Mouse (Mus musculus) urinary bladder, postnatal 25 days (tissue): ENCODE measurements around the gene Olfr488.
"Not testable (repeated sequence)": the region's sequence is repeated elsewhere in the genome, so short reads cannot be mapped to it uniquely, and the experiment has no call there.

Experiments used
- DNase-seq: peaks from one replicate; pipeline ENCODE4 v3.0.0; 2022; ENCODE audit warnings: low spot score

Olfr488 gene

GRCm38 (mm10) chr7:108258247-108258646 is at the start of gene Olfr488:
Olfr488 (minus strand) TSS chr7:108258347.
- DNase-seq: no peak

DNA sequence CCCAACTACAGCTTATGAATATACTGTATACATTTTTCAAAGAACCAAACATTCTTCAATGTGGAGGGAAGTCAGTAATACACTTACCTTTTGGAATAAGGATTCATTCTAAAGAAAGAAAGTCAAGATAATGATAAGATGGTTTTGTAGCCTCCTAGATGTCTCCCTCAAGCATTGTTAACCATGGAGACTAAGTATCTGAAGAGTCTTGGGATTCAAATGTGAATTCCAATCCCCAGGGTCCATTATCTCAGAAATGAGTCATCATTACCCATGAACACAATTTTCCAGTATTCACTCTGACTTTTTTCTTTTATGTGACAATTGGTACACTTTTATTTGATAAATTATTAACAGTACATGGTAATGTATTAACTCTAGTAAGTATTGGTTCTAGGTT is 30.7 kb upstream of the Olfr488 start, which contains the start of gene Olfr490:
Olfr490 (minus strand) TSS at position 101 of the 400 bp plus-strand sequence.
- DNase-seq: no peak

- no peak for DNase-seq
Measured at GRCm38 (mm10) chr7:108233551-108233950, 24.6 kb downstream of the Olfr488 start.

- DNase-seq: not testable (repeated sequence)
Measured at GRCm38 (mm10) chr7:108214536-108214935, 43.6 kb downstream of the Olfr488 start, which contains the start of gene Olfr487. Olfr487 (minus strand) TSS chr7:108214636.
